In the genomic region with DNA sequence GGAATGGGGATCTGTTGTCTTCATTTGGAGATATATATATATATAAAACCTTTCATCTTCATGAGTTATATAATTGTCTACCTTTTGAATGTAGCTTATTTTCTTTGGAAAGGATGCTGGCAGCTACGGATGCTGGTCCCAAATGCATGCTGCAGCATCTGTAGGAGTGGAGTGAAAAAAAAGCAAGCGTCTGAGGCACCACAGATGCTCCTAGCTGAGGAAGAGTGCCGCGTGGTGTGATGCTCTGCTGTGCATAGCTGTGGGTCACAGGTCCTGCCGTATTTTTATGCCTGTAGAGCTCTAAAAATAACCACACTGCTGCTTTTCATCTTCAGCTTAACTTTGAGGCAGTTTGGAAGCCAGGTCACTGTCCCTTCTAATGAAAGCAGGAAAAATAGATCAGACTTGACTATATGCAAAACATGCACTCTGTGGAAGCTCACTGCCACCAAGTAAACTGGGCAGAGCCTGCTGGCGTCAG, we compare ENCODE assay signal across 27 mouse cellular contexts. TPM values are rescaled to one million over a fixed set of nuclear protein-coding genes. Genes with fewer than 3 reads are reported as not detected.
"Had no signal": no experiment of that assay in that cellular context is flagged by ENCODE, and none has a peak within 500 bp of the region (broad histone marks: within the 10 kb centered on the region; RNA-seq: fewer than 3 reads in every experiment).

A gene (minus strand): TSS at position 431 of the 481 bp plus-strand sequence.

- H3K4me1 ChIP-seq: liver, embryonic 13.5 days; midbrain, embryonic 12.5 days; neural tube, embryonic 12.5 days had no signal

- H3K27me3 ChIP-seq: liver, embryonic 13.5 days; midbrain, embryonic 15.5 days; neural tube, embryonic 12.5 days; neural tube, embryonic 15.5 days had no signal

- H3K36me3 ChIP-seq: liver, embryonic 13.5 days; midbrain, embryonic 12.5 days; midbrain, embryonic 15.5 days; neural tube, embryonic 12.5 days; neural tube, embryonic 15.5 days had no signal

- H3K9me3 ChIP-seq: liver, embryonic 13.5 days; midbrain, embryonic 12.5 days; midbrain, embryonic 15.5 days; neural tube, embryonic 12.5 days; neural tube, embryonic 15.5 days had no signal

- ATAC-seq: lung, postnatal 0 days; midbrain, embryonic 15.5 days had no signal

- H3K9ac ChIP-seq: liver, embryonic 13.5 days; lung, embryonic 14.5 days; midbrain, embryonic 12.5 days; midbrain, embryonic 15.5 days; neural tube, embryonic 12.5 days; neural tube, embryonic 15.5 days had no signal

- H3K4me3 ChIP-seq: left cerebral cortex, adult 2 months; liver, embryonic 13.5 days; midbrain, embryonic 12.5 days; midbrain, embryonic 15.5 days; neural tube, embryonic 12.5 days; neural tube, embryonic 15.5 days had no signal

- DNase-seq: kidney, postnatal 10 days; kidney, postnatal 36 days; layer of hippocampus, postnatal 36 days; liver, embryonic 13.5 days; lung, embryonic 14.5 days; right cerebral cortex, adult 18-20 months; right cerebral cortex, postnatal 14 days; right cerebral cortex, postnatal 4 days; thymus, adult 2 months; thymus, postnatal 14 days; thymus, postnatal 4 days had no signal

- H3K4me2 ChIP-seq: liver, embryonic 13.5 days; lung, embryonic 14.5 days; midbrain, embryonic 12.5 days; midbrain, embryonic 15.5 days; neural tube, embryonic 12.5 days; neural tube, embryonic 15.5 days had no signal

- H3K27ac ChIP-seq: left cerebral cortex, adult 2 months; liver, embryonic 13.5 days; macrophage; midbrain, embryonic 12.5 days; midbrain, embryonic 15.5 days; neural tube, embryonic 12.5 days; neural tube, embryonic 15.5 days; stomach, postnatal 0 days had no signal

RNA-seq across cellular contexts. Expression of the gene that starts here (rescaled TPM):
- total RNA-seq: layer of hippocampus, adult 8-10 months; layer of hippocampus, postnatal 10 days; layer of hippocampus, postnatal 36 days; left cerebral cortex, postnatal 10 days; liver, adult 2 months; megakaryocyte, adult 5-6 weeks had no signal
- polyA plus RNA-seq: limb, embryonic 11.5 days; limb, embryonic 14.5 days; liver, adult 2 months; liver, embryonic 13.5 days; lung, embryonic 14.5 days; lung, postnatal 0 days; macrophage; midbrain, embryonic 12.5 days; midbrain, embryonic 15.5 days; neural tube, embryonic 12.5 days; neural tube, embryonic 15.5 days; stomach, embryonic 14.5 days; thymus, adult 2 months had no signal
